Mouse (Mus musculus): ENCODE data around the gene Fstl4. TPM values are rescaled to one million over a fixed set of nuclear protein-coding genes. Genes with fewer than 3 reads are reported as not detected.

The Fstl4 gene
- polyA plus RNA-seq, 1 experiment from 2014 or later: 15.9 TPM

DNA sequence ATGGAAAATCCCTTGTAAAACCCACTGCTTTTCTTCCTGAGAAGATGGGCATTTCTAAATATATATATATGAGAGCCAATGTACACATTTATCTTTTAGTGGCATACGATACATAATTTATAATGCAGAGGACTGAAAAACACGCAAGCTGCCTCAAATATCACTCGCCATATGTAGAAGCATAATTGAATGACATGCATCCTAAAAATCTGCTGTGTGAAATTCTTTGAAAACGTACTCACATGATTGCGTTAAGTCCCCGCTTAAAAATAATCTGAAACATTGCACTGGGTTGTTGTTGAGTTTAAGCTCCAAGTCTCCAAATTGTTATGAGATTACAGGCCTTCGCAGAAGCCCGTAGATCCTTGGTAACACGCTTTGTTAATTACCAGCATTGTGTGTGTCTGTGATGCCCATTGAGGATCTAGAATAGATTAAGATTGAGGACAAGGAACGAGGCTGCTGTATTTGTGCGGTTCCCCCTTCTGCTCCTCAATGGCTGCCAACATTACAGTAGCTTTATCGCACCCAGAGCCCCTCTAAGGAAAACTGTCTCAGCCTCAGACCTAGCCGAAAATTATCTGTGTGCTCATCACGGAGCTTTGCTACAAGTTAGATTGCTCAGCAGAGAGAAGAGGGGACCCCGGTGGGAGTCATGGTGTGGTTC is 108.5 kb downstream of the Fstl4 start:
- Histone ChIP-seq H3K27ac (replicated peaks) (no peak overlapping the region), H3K4me3 (replicated peaks) (no peak overlapping the region), H3K36me3 (no peaks in the 10 kb centered on the region), H3K4me2 (no peak overlapping the region), H3K9me3 (replicated peaks) (peaks cover 5% of the 10 kb centered on the region; the same call in 1 of the 2 replicates), H3K9ac (replicated peaks) (no peak overlapping the region), H3K27me3 (replicated peaks) (no peaks in the 10 kb centered on the region), H3K4me1 (no peaks in the 10 kb centered on the region)
- ATAC-seq (ENCODE audit: low FRiP score): peak; percentile 31; the same call in 1 of the 2 replicates
- 84% methylated on average over 15 of the region's 15 CpGs for WGBS

- Histone ChIP-seq H3K4me1 (peaks cover 4% of the 10 kb centered on the region; the same call in 1 of the 2 replicates), H3K36me3 (no peaks in the 10 kb centered on the region), H3K27me3 (replicated peaks) (no peaks in the 10 kb centered on the region), H3K27ac (replicated peaks) (no peak overlapping the region), H3K9ac (replicated peaks) (no peak overlapping the region), H3K4me3 (replicated peaks) (no peak overlapping the region), H3K9me3 (replicated peaks) (no peaks in the 10 kb centered on the region), H3K4me2 (no peak overlapping the region)
- 88% methylated on average over 19 of the region's 19 CpGs for WGBS
- ATAC-seq (ENCODE audit: low FRiP score): no peak
Measured at GRCm38 (mm10) chr11:52875916-52876765, 111.7 kb downstream of the Fstl4 start.

GRCm38 (mm10) chr11:52877662-52878061 is 113.2 kb downstream of the Fstl4 start:
- H3K4me1 ChIP-seq: peaks cover 4% of the 10 kb centered on the region; the same call in 1 of the 2 replicates
- no peak overlapping the region for H3K9ac ChIP-seq (replicated peaks)
- ATAC-seq (ENCODE audit: low FRiP score): no peak
- H3K27ac ChIP-seq (replicated peaks): no peak overlapping the region
- WGBS: 78% methylated on average over 2 of the region's 2 CpGs
- H3K4me2 ChIP-seq: no peak overlapping the region
- H3K9me3 ChIP-seq (replicated peaks): no peaks in the 10 kb centered on the region
- no peak overlapping the region for H3K4me3 ChIP-seq (replicated peaks)
- H3K27me3 ChIP-seq (replicated peaks): no peaks in the 10 kb centered on the region
- H3K36me3 ChIP-seq: no peaks in the 10 kb centered on the region

GRCm38 (mm10) chr11:52879958-52880357 is 115.5 kb downstream of the Fstl4 start:
- ATAC-seq (ENCODE audit: low FRiP score): no peak
- Histone ChIP-seq H3K4me1 (peaks cover 4% of the 10 kb centered on the region; the same call in 1 of the 2 replicates), H3K9ac (replicated peaks) (no peak overlapping the region), H3K27me3 (replicated peaks) (no peaks in the 10 kb centered on the region), H3K4me3 (replicated peaks) (no peak overlapping the region), H3K36me3 (no peaks in the 10 kb centered on the region), H3K4me2 (no peak overlapping the region), H3K9me3 (replicated peaks) (no peaks in the 10 kb centered on the region), H3K27ac (replicated peaks) (no peak overlapping the region)
- WGBS: 88% methylated on average over 2 of the region's 2 CpGs

GRCm38 (mm10) chr11:52886559-52887303 is 122.3 kb downstream of the Fstl4 start:
- Histone ChIP-seq H3K9me3 (replicated peaks) (no peaks in the 10 kb centered on the region), H3K36me3 (no peaks in the 10 kb centered on the region), H3K27me3 (replicated peaks) (no peaks in the 10 kb centered on the region; the same call in 1 of the 2 replicates), H3K4me1 (peaks cover 20% of the 10 kb centered on the region), H3K27ac (replicated peaks) (no peak overlapping the region), H3K4me2 (no peak overlapping the region), H3K9ac (replicated peaks) (no peak overlapping the region), H3K4me3 (replicated peaks) (no peak overlapping the region)
- 26% methylated on average over 6 of the region's 6 CpGs for WGBS
- ATAC-seq (ENCODE audit: low FRiP score): no peak

GRCm38 (mm10) chr11:52888150-52888549 is 123.7 kb downstream of the Fstl4 start:
- 22% methylated on average over 6 of the region's 6 CpGs for WGBS
- Histone ChIP-seq H3K4me1 (peaks cover 20% of the 10 kb centered on the region), H3K9me3 (replicated peaks) (no peaks in the 10 kb centered on the region), H3K4me3 (replicated peaks) (no peak overlapping the region), H3K36me3 (no peaks in the 10 kb centered on the region), H3K4me2 (no peak overlapping the region), H3K27me3 (replicated peaks) (no peaks in the 10 kb centered on the region; the same call in 1 of the 2 replicates), H3K9ac (replicated peaks) (no peak overlapping the region), H3K27ac (replicated peaks) (no peak overlapping the region)
- no peak for ATAC-seq (ENCODE audit: low FRiP score)

DNA sequence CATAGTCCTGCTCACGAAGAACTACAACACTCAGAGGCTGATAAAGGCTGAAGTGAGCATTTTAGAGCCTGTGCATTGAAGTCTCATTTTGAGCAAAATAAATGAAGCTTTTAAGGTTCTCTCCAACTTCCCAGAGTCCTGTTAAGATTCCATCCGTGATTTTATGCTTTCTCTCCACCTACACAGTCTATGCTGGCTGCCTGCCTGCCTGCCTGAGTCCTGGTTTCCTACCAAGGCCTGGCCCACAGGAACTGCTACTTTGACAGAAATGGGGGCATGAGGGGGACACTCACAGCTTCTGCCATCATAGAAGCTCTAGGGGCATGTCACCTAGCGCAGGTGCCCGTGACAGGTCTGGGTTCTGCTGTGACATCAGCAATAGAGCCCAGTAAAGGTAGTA is 125.1 kb downstream of the Fstl4 start:
- no peaks in the 10 kb centered on the region for H3K36me3 ChIP-seq
- H3K4me2 ChIP-seq: no peak overlapping the region
- H3K4me3 ChIP-seq (replicated peaks): no peak overlapping the region
- no peak overlapping the region for H3K27ac ChIP-seq (replicated peaks)
- no peak for ATAC-seq (ENCODE audit: low FRiP score)
- no peaks in the 10 kb centered on the region for H3K9me3 ChIP-seq (replicated peaks)
- WGBS: 80% methylated on average over 4 of the region's 4 CpGs
- H3K27me3 ChIP-seq (replicated peaks): no peaks in the 10 kb centered on the region; the same call in 1 of the 2 replicates
- H3K9ac ChIP-seq (replicated peaks): no peak overlapping the region
- peaks cover 20% of the 10 kb centered on the region for H3K4me1 ChIP-seq

DNA sequence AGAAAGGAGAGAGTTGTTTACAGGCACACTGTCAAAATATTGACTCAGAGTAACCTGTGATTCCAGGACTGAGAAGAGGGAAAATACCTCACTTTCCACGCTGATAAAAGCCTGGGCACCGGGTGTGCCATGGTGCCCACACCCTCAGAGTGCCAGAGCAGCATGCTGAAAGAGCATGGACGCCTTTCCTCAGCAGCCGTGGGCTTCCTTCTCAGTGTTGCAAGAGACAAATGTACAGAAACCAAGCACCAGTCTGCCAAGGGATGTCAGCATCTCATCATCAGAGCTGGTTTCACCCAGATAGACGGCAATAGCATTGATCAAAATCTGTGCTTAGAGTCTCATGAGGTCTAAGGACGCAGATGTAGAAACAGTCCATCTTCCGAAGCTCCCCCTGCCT is 125.7 kb downstream of the Fstl4 start:
- H3K27ac ChIP-seq (replicated peaks): no peak overlapping the region
- WGBS: 87% methylated on average over 7 of the region's 7 CpGs
- no peak for ATAC-seq (ENCODE audit: low FRiP score)
- no peak overlapping the region for H3K9ac ChIP-seq (replicated peaks)
- H3K4me2 ChIP-seq: no peak overlapping the region
- no peaks in the 10 kb centered on the region for H3K9me3 ChIP-seq (replicated peaks)
- H3K4me1 ChIP-seq: peaks cover 20% of the 10 kb centered on the region
- H3K36me3 ChIP-seq: no peaks in the 10 kb centered on the region
- H3K27me3 ChIP-seq (replicated peaks): no peaks in the 10 kb centered on the region; the same call in 1 of the 2 replicates
- H3K4me3 ChIP-seq (replicated peaks): no peak overlapping the region

DNA sequence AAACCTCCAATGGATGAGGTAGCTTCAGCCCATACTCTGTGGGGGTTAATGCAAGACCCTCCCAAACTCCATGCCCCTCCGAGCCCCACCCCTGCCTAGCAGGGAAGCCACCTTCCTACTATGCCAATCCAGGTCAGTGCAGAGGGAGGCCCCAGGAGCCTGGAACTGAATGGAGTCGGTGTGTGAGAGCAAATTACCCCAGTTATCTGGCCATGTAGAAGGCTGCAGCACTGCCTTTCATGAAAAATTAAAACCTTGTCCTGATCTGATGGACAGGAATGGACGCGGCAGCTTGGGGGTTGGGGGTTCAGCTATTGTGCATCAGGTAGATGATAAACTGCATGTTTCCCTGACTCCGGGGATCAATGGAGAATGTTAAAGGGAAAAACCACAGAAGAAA is 139.7 kb downstream of the Fstl4 start:
- Histone ChIP-seq H3K4me2 (no peak overlapping the region), H3K27ac (replicated peaks) (no peak overlapping the region), H3K4me1 (no peaks in the 10 kb centered on the region), H3K4me3 (replicated peaks) (no peak overlapping the region), H3K9me3 (replicated peaks) (no peaks in the 10 kb centered on the region), H3K9ac (replicated peaks) (no peak overlapping the region), H3K36me3 (no peaks in the 10 kb centered on the region), H3K27me3 (replicated peaks) (no peaks in the 10 kb centered on the region)
- WGBS: 70% methylated on average over 5 of the region's 5 CpGs
- no peak for ATAC-seq (ENCODE audit: low FRiP score)

DNA sequence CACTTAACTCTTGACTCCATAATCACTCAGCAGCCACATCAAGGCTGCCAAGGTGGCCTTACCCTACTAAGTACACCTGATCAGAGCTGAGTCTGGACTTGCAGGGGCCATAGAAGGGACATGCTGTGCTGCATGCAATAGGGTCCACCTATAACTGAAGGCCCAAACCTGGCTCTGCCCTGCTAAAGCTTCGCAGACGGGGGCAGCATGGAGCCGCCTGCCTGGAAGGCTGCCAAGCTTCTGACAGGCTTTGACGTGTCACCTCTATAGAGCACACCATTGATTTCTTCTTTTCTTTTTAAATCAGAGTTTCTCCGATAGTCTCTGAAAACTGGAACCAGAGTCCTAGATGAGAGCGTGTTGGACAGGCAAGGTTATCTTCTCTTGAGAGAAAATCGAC is 146.4 kb downstream of the Fstl4 start:
- Histone ChIP-seq H3K9ac (replicated peaks) (no peak overlapping the region), H3K27me3 (replicated peaks) (no peaks in the 10 kb centered on the region), H3K36me3 (no peaks in the 10 kb centered on the region), H3K27ac (replicated peaks) (no peak overlapping the region), H3K9me3 (replicated peaks) (no peaks in the 10 kb centered on the region), H3K4me2 (no peak overlapping the region), H3K4me1 (0 out of 2 replicates have a peak, but pooled peaks cover 5% of the 10 kb centered on the region), H3K4me3 (replicated peaks) (no peak overlapping the region)
- 53% methylated on average over 7 of the region's 7 CpGs for WGBS
- no peak for ATAC-seq (ENCODE audit: low FRiP score)

GRCm38 (mm10) chr11:52914431-52914830 is 150.0 kb downstream of the Fstl4 start:
- Histone ChIP-seq H3K36me3 (no peaks in the 10 kb centered on the region), H3K4me2 (no peak overlapping the region), H3K4me1 (peaks cover 13% of the 10 kb centered on the region), H3K9me3 (replicated peaks) (no peaks in the 10 kb centered on the region), H3K9ac (replicated peaks) (no peak overlapping the region), H3K27ac (replicated peaks) (no peak overlapping the region), H3K27me3 (replicated peaks) (no peaks in the 10 kb centered on the region), H3K4me3 (replicated peaks) (no peak overlapping the region)
- 87% methylated on average over 6 of the region's 6 CpGs for WGBS
- ATAC-seq (ENCODE audit: low FRiP score): no peak
